Mouse (Mus musculus): ENCODE data around the gene Sun1.

- no peak for TF ChIP-seq POLR2A (IDR thresholded peaks at IDR 0.05; ENCODE audit: insufficient read length, low read depth)
- no peak for TF ChIP-seq MYOG (IDR thresholded peaks at IDR 0.05; ENCODE audit: control insufficient read depth in 1 of 3, insufficient read depth in 1 of 3, insufficient read length in 2 of 3, low read depth in 2 of 3)
- no peak for TF ChIP-seq MAX (IDR thresholded peaks at IDR 0.05; ENCODE audit: low read depth)
- no peak for TF ChIP-seq E2F4 (IDR thresholded peaks at IDR 0.05; ENCODE audit: insufficient read depth)
- no peak for TF ChIP-seq MYOD1 (IDR thresholded peaks at IDR 0.05; ENCODE audit: control insufficient read depth in 1 of 3, insufficient read length in 2 of 3, low read depth in 2 of 3)
- no peak for TF ChIP-seq TCF3 (IDR thresholded peaks at IDR 0.05; ENCODE audit: insufficient read length, low read depth)
- no peak for TF ChIP-seq USF1 (IDR thresholded peaks at IDR 0.05; ENCODE audit: low read depth)
- TF ChIP-seq POLR2AphosphoS2 (IDR thresholded peaks at IDR 0.05; ENCODE audit: insufficient read length, low read depth): no peak
- no peak for TF ChIP-seq TCF12 (IDR thresholded peaks at IDR 0.05; ENCODE audit: insufficient read depth, poor library complexity, severe bottlenecking)
- no peak for TF ChIP-seq CEBPB (IDR thresholded peaks at IDR 0.05; ENCODE audit: insufficient read depth, poor library complexity, severe bottlenecking)
- no peak for TF ChIP-seq SRF (IDR thresholded peaks at IDR 0.05; ENCODE audit: control insufficient read depth, insufficient read length, low read depth)
Measured at GRCm38 (mm10) chr5:139209685-139210026, 9.2 kb downstream of the Sun1 start.

Data from myocyte (in vitro differentiated cells).